Mouse (Mus musculus): ENCODE measurements around the gene Grik3. TPM values are rescaled to one million over a fixed set of nuclear protein-coding genes. Genes with fewer than 3 reads are reported as not detected.

Grik3 gene
- polyA plus RNA-seq, 1 experiment from 2014 or later = 0.41 TPM

- H3K4me2 ChIP-seq (ENCODE audit: low read depth, low read length) = no peak overlapping the region
Measured at GRCm38 (mm10) chr4:125469711-125470372, 20.7 kb upstream of the Grik3 start.

GRCm38 (mm10) chr4:125474903-125475302 lies 15.6 kb upstream of the Grik3 start:
- Histone ChIP-seq H3K4me2 (ENCODE audit: low read depth, low read length) (no peak overlapping the region), H3K9me3 (replicated peaks; ENCODE audit: control insufficient read depth, low read length) (no peaks in the 10 kb centered on the region), H3K9ac (ENCODE audit: low read length) (no peak overlapping the region), H3K27ac (ENCODE audit: low read length) (no peak overlapping the region), H3K4me1 (ENCODE audit: control insufficient read depth, insufficient read depth, low read length) (no peaks in the 10 kb centered on the region), H3K27me3 (ENCODE audit: control insufficient read depth, insufficient read depth, low read length) (peaks cover 8% of the 10 kb centered on the region), H3K4me3 (replicated peaks; ENCODE audit: low read length) (no peak overlapping the region), H3K36me3 (ENCODE audit: control insufficient read depth, insufficient read depth, low read length) (no peaks in the 10 kb centered on the region)
- ATAC-seq (ENCODE audit: insufficient read depth, low FRiP score) = no peak
- 68% methylated on average over 4 of the region's 4 CpGs for WGBS

More at GRCm38 (mm10) chr4:125469711-125470372, 20.7 kb upstream of the Grik3 start:
- no peak for ATAC-seq (ENCODE audit: insufficient read depth, low FRiP score)
- no peaks in the 10 kb centered on the region for H3K4me1 ChIP-seq (ENCODE audit: control insufficient read depth, insufficient read depth, low read length)
- no peaks in the 10 kb centered on the region for H3K9me3 ChIP-seq (replicated peaks; ENCODE audit: control insufficient read depth, low read length)
- WGBS = 45% methylated on average over 11 of the region's 11 CpGs
- no peaks in the 10 kb centered on the region for H3K36me3 ChIP-seq (ENCODE audit: control insufficient read depth, insufficient read depth, low read length)
- no peak overlapping the region for H3K27ac ChIP-seq (ENCODE audit: low read length)
- no peak overlapping the region for H3K4me3 ChIP-seq (replicated peaks; ENCODE audit: low read length)
- H3K27me3 ChIP-seq (ENCODE audit: control insufficient read depth, insufficient read depth, low read length) = no peaks in the 10 kb centered on the region
- no peak overlapping the region for H3K9ac ChIP-seq (ENCODE audit: low read length)

- H3K27me3 ChIP-seq (ENCODE audit: control insufficient read depth, insufficient read depth, low read length) = peaks cover 30% of the 10 kb centered on the region
- H3K4me1 ChIP-seq (ENCODE audit: control insufficient read depth, insufficient read depth, low read length) = no peaks in the 10 kb centered on the region
- no peak overlapping the region for H3K4me2 ChIP-seq (ENCODE audit: low read depth, low read length)
- no peaks in the 10 kb centered on the region for H3K9me3 ChIP-seq (replicated peaks; ENCODE audit: control insufficient read depth, low read length)
- WGBS = 18% methylated on average over 12 of the region's 12 CpGs
- no peaks in the 10 kb centered on the region for H3K36me3 ChIP-seq (ENCODE audit: control insufficient read depth, insufficient read depth, low read length)
- no peak overlapping the region for H3K4me3 ChIP-seq (replicated peaks; ENCODE audit: low read length)
- no peak for ATAC-seq (ENCODE audit: insufficient read depth, low FRiP score)
- H3K9ac ChIP-seq (ENCODE audit: low read length) = no peak overlapping the region
- H3K27ac ChIP-seq (ENCODE audit: low read length) = no peak overlapping the region
Measured at GRCm38 (mm10) chr4:125478071-125478470, 12.4 kb upstream of the Grik3 start.

GRCm38 (mm10) chr4:125481256-125481655 lies 9.2 kb upstream of the Grik3 start:
- Histone ChIP-seq H3K36me3 (ENCODE audit: control insufficient read depth, insufficient read depth, low read length) (no peaks in the 10 kb centered on the region), H3K4me1 (ENCODE audit: control insufficient read depth, insufficient read depth, low read length) (no peaks in the 10 kb centered on the region), H3K27me3 (ENCODE audit: control insufficient read depth, insufficient read depth, low read length) (peaks cover 54% of the 10 kb centered on the region), H3K4me3 (replicated peaks; ENCODE audit: low read length) (no peak overlapping the region), H3K4me2 (ENCODE audit: low read depth, low read length) (no peak overlapping the region), H3K27ac (ENCODE audit: low read length) (no peak overlapping the region), H3K9ac (ENCODE audit: low read length) (no peak overlapping the region), H3K9me3 (replicated peaks; ENCODE audit: control insufficient read depth, low read length) (no peaks in the 10 kb centered on the region)
- no peak for ATAC-seq (ENCODE audit: insufficient read depth, low FRiP score)
- WGBS = 29% methylated on average over 3 of the region's 3 CpGs

GRCm38 (mm10) chr4:125484131-125484530 lies 6.4 kb upstream of the Grik3 start:
- Histone ChIP-seq H3K27me3 (ENCODE audit: control insufficient read depth, insufficient read depth, low read length) (peaks cover 75% of the 10 kb centered on the region), H3K4me2 (ENCODE audit: low read depth, low read length) (no peak overlapping the region), H3K36me3 (ENCODE audit: control insufficient read depth, insufficient read depth, low read length) (no peaks in the 10 kb centered on the region), H3K9ac (ENCODE audit: low read length) (no peak overlapping the region), H3K9me3 (replicated peaks; ENCODE audit: control insufficient read depth, low read length) (no peaks in the 10 kb centered on the region), H3K27ac (ENCODE audit: low read length) (no peak overlapping the region), H3K4me1 (ENCODE audit: control insufficient read depth, insufficient read depth, low read length) (no peaks in the 10 kb centered on the region), H3K4me3 (replicated peaks; ENCODE audit: low read length) (no peak overlapping the region)
- ATAC-seq (ENCODE audit: insufficient read depth, low FRiP score) = no peak
- 25% methylated on average over 8 of the region's 8 CpGs for WGBS

- WGBS = 38% methylated on average over 15 of the region's 15 CpGs
- H3K9me3 ChIP-seq (replicated peaks; ENCODE audit: control insufficient read depth, low read length) = no peaks in the 10 kb centered on the region
- H3K4me1 ChIP-seq (ENCODE audit: control insufficient read depth, insufficient read depth, low read length) = 0 out of 2 replicates have a peak, but pooled peaks cover 5% of the 10 kb centered on the region
- H3K9ac ChIP-seq (ENCODE audit: low read length) = no peak overlapping the region
- H3K27ac ChIP-seq (ENCODE audit: low read length) = no peak overlapping the region
- no peak overlapping the region for H3K4me2 ChIP-seq (ENCODE audit: low read depth, low read length)
- no peak overlapping the region for H3K4me3 ChIP-seq (replicated peaks; ENCODE audit: low read length)
- H3K36me3 ChIP-seq (ENCODE audit: control insufficient read depth, insufficient read depth, low read length) = no peaks in the 10 kb centered on the region
- H3K27me3 ChIP-seq (ENCODE audit: control insufficient read depth, insufficient read depth, low read length) = peaks cover 88% of the 10 kb centered on the region
- ATAC-seq (ENCODE audit: insufficient read depth, low FRiP score) = no peak
Measured at GRCm38 (mm10) chr4:125485416-125486239, 4.9 kb upstream of the Grik3 start.

- Histone ChIP-seq H3K9ac (ENCODE audit: low read length) (no peak overlapping the region), H3K4me2 (ENCODE audit: low read depth, low read length) (no peak overlapping the region), H3K9me3 (replicated peaks; ENCODE audit: control insufficient read depth, low read length) (no peaks in the 10 kb centered on the region), H3K27ac (ENCODE audit: low read length) (no peak overlapping the region), H3K4me3 (replicated peaks; ENCODE audit: low read length) (no peak overlapping the region), H3K4me1 (ENCODE audit: control insufficient read depth, insufficient read depth, low read length) (0 out of 2 replicates have a peak, but pooled peaks cover 5% of the 10 kb centered on the region), H3K27me3 (ENCODE audit: control insufficient read depth, insufficient read depth, low read length) (peaks cover 90% of the 10 kb centered on the region), H3K36me3 (ENCODE audit: control insufficient read depth, insufficient read depth, low read length) (no peaks in the 10 kb centered on the region)
- 4% methylated on average over 13 of the region's 13 CpGs for WGBS
- no peak for ATAC-seq (ENCODE audit: insufficient read depth, low FRiP score)
Measured at GRCm38 (mm10) chr4:125486616-125487015, 3.9 kb upstream of the Grik3 start.

GRCm38 (mm10) chr4:125487031-125487430 lies 3.5 kb upstream of the Grik3 start:
- 0 out of 2 replicates have a peak, but pooled peaks cover 5% of the 10 kb centered on the region for H3K4me1 ChIP-seq (ENCODE audit: control insufficient read depth, insufficient read depth, low read length)
- H3K9me3 ChIP-seq (replicated peaks; ENCODE audit: control insufficient read depth, low read length) = no peaks in the 10 kb centered on the region
- no peak overlapping the region for H3K9ac ChIP-seq (ENCODE audit: low read length)
- H3K27ac ChIP-seq (ENCODE audit: low read length) = no peak overlapping the region
- no peak overlapping the region for H3K4me2 ChIP-seq (ENCODE audit: low read depth, low read length)
- WGBS = 2% methylated on average over 7 of the region's 7 CpGs
- ATAC-seq (ENCODE audit: insufficient read depth, low FRiP score) = no peak
- no peak overlapping the region for H3K4me3 ChIP-seq (replicated peaks; ENCODE audit: low read length)
- peaks cover 90% of the 10 kb centered on the region for H3K27me3 ChIP-seq (ENCODE audit: control insufficient read depth, insufficient read depth, low read length)
- H3K36me3 ChIP-seq (ENCODE audit: control insufficient read depth, insufficient read depth, low read length) = no peaks in the 10 kb centered on the region

All from stomach, embryonic 16.5 days (tissue).